Mouse (Mus musculus): ENCODE data around the gene Fen1.
"Not testable (repeated sequence)": the region's sequence is repeated elsewhere in the genome, so short reads cannot be mapped to it uniquely, and the experiment has no call there.

The Fen1 gene

DNA sequence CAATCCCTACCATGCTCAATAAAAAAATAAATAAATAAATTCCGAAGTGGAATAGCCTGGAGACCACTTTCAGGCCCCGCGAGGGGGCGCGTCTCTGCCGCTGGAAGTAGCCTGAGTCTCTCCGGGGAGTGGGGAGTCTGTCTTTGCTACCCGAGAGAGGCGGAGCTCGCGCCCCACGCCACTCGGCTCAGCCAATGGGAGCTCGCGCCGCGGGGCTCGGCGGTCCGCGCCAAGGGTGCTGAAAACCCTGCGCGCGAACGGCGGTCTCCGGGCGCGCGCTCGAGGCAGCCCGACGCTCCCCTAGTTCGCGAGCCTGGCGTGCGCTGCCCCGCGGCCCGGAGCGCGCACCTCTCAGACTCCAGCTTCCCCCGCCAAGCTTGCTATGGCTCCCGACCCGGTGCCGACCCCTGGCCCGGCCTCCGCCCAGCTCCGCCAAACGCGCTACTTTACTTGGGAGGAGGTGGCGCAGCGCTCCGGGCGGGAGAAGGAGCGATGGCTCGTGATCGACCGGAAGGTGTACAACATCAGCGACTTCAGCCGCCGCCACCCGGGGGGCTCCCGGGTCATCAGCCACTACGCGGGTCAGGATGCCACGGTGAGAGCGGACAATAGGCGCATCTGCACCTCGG, 21.2 kb downstream of the Fen1 start, which contains the start of gene Fads1:
Gene Fads1, plus strand, starts transcription at position 219 of the 629 bp plus-strand sequence.
- DNase-seq (ENCODE audit: inconsistent age in 2 of 2, low spot score in 1 of 2), result peak; percentile 97

DNA sequence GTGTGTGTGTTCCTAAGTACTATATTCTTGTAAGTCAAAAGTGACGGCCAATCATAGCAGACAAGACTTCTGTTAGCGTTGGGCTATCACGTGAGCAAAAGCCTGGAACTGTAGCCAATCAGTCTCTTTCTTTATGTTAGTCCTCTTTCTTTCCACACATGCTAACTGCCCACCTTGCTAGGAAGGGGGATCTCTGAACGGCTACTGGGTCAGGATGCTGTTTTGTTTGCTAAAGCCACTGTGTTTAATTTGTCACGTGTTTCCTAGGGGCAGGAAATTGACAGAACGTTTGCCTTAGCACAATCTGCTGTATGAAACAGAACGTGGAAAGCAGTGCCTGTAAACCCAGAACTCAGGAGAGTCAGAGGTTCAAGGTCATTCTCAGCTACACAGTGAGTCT, 21.8 kb downstream of the Fen1 start:
- no peak for DNase-seq (ENCODE audit: inconsistent age in 2 of 2, low spot score in 1 of 2)

DNA sequence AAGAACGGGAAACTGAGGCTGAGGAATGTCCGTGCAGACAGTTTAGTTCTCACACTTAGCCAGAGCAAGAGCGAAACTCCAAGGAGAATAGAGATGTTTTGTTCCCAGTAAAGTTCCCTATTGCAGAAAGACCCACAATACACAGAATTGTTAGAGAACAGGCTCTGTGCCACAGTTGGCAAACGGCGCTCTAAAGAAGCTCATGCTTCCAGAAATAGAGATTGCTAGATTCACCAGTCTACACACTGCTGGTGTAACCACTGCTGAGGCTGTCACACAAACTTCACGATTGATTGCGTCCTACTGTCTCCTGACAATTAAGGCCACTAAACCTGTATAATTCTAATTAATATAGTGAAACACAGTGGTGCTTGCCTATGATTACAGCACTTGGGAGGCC, 22.7 kb downstream of the Fen1 start:
- peak in 1 of 2 experiments; percentile 54 for DNase-seq (ENCODE audit: inconsistent age in 2 of 2, low spot score in 1 of 2)

DNA sequence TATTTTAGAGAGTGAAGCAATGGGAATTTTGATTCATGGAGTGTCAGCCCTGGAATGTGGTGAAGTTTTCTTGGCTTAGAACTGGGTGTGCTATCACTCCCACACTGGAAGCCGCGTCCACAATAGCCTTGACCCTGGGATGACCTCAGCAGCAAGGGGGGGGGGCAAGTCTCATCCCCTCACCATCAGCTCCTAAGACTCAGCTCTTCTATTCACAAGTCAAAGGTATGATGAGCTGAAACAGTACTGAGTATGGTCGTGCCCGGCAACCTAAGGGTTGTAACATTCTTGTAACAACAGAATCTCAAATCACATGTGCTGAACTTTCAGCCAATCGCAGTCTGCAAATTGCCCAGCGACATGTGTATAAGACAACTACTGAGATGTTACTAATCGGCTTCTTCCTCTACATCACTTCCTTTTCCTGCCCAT, 27.0 kb downstream of the Fen1 start:
- peak; percentile 73 to 81 for DNase-seq (ENCODE audit: inconsistent age in 2 of 2, low spot score in 1 of 2)

DNA sequence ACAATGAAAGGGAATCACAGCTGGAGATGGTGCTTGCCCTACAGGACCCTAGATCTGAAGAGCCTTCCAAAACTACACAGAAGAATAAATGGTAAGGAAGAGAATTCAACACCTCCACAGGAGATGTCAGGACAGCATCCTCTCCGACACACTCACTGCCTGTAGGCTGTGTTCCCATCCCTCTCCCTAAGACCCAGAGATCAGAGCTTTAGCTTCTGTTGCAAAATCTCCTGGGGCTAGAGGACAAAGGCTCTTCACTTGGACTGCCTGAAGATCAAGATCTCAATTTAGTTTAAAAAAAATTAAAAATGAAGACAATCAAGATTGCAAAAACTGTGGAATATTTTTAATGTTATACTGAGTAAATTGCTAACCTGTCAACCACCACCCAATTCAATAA, 27.5 kb downstream of the Fen1 start:
- DNase-seq (ENCODE audit: inconsistent age in 2 of 2, low spot score in 1 of 2), result no peak

DNA sequence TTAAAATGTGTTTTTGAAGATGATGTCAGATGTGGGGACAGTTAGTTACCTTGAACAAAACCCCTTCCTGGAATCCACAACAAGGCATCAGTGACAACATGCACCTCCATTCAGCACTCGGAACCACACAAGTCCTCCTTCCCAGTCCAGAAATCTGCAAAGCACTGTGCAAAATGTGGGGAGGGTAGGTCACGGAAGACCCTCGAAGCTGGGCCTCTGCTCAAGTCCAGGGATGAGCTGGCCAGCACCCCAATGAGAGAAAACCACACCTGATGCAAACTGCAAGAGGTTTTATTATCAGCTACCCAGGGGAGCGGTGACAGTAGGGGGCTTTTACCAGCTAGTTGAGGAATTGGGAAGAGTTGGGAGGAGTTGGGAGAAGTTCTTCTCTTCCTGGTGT, 29.0 kb downstream of the Fen1 start:
- peak in 1 of 2 experiments; percentile 28 for DNase-seq (ENCODE audit: inconsistent age in 2 of 2, low spot score in 1 of 2)

DNA sequence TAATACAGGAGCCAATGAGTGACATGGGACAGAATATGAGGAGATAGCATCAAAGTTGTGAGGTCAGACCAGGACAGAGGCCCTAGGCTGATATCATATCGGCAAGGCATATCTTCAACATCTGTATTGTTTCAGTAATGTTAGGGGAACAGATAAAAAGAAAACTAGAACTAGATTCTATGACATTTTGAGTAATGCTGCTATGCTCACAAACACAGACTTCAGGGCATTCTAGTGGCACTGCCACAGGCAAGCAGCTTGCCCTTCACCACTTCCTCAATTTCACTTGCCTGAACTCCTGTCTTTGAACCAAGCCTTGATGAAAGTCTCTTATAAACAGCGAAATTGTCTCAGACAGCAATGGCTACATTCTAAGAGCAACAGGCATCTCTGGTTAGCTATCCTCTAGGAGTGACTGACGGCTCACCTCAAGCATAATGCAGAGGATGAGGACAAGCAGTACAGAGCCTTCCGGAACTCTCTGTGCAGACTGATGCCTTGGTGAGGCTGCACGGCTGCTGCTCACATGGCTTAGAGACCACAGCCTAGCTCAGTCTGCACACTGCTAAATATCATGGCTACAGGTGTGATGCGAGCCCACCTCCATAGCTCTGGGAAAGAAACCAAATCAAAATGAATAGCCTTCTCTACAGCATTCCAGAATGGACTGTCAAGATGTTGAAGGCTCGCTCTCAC, 30.0 kb downstream of the Fen1 start:
- peak in 1 of 2 experiments; percentile 21 for DNase-seq (ENCODE audit: inconsistent age in 2 of 2, low spot score in 1 of 2)

DNA sequence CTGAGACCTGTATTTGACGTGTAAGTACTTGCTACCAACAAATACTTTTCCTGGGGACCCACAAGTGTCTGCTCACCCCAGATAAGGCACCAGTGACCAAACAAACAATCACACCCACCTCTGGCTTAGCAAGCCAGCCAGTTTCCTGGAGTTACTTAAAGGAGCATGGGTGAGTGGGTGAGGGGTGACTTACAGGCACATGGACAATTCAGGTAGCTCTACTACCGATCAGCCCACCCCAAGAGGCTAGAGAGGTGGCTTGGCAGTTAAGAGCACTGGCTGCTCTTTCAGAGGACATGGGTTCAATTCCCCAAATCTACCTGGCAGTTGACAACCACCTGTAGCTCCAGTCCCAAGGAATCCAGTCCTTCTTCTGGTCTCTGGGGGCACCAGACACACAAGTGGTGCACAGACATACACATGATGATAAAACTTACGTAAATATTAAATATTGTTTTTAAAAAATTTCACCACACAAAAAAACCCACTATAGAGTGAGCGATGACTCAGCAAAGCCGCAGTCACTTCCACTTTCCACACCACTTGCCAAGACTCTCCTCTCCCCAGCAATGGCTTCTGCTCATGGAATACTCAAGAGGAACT, 30.8 kb downstream of the Fen1 start:
- peak in 1 of 2 experiments; percentile 36 for DNase-seq (ENCODE audit: inconsistent age in 2 of 2, low spot score in 1 of 2)

DNA sequence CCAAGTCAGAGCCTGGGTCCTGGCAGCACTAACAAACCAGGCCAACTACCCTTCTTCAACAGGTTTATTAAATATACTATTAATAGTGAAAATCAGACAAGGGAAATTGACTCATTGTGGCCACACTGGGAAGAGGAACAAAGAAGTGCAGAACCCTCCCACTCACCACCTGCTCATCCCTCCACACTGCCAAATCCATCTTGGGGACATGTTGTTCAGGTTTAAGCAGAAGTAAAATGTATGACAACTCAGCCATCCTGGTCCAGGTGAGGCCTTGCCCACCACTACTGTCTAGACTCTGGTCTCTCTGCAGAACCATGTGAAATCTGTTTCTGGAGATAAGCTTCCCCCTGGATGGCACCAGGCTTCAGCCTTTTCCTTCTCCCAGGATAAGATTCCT, 32.1 kb downstream of the Fen1 start:
- peak in 1 of 2 experiments; percentile 33 for DNase-seq (ENCODE audit: inconsistent age in 2 of 2, low spot score in 1 of 2)

DNA sequence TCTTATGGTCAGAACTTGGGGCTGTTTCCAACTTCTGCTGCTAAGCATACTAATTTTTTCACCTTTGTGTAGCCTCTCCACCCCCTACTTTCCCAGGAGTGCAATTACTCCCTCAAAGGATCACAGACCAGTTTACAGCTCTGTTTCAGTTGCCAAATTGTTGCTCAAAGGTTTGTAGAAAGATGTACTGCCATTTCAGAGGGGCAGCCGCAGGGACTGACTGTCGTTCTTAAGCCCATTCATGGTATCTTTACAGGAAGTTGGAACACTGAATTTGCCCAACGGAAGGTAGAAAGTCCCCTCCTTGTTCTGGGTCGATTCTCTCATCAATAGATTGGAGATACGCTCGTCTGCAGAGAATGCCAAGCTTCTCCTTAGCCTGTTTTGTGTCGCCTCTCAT, 32.6 kb downstream of the Fen1 start:
- DNase-seq (ENCODE audit: inconsistent age in 2 of 2, low spot score in 1 of 2), result peak in 1 of 2 experiments; percentile 26

DNA sequence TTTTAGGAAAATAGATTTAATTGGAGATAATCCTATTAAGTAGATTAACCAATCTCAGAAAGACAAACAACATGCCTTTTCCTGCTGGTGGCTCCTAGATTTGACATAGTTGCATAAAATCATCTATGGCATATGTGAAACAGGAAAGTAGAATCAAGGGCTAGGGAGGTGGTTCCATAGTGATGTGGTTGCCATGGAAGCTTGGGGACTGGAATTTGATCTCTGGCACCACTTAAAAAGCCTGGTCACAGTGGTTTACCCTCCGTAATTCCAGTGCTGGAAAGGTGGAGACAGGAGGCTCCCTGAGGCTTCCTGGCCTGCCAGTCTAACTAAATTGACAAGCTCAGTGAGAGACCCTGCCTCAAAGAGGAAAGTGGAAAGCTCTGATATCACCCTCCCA, 33.5 kb downstream of the Fen1 start:
- DNase-seq (ENCODE audit: inconsistent age in 2 of 2, low spot score in 1 of 2), result peak in 1 of 2 experiments; percentile 28

DNA sequence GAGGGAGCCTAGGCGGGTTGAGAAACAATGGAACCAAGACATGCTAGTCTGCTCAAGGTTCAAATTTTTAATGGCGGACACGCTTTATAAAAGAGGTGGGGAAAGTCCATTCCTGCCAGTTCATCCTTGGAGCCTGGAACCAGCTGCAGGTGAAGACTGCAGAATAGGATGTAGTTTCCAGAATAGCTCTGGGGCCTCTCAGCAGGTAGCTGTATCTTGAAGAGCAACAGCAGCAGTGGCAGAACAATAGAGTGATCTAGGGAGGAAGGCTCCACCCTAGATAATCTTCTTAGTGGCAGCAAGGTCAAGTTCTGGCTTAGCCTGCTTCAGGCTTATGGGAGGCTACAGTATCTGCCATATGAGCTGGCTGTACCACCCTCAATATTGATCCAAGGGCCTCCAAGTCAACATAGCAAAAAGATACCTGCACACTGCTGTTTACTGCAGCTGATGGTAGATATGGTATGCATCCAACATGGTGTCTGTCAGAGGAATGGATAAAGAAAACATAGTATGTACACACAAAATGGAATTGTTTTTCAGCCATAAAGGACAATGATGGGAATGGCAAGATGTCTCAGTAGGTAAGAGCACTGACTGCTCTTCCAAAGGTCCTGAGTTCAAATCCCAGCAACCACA, 34.2 kb downstream of the Fen1 start:
- DNase-seq (ENCODE audit: inconsistent age in 2 of 2, low spot score in 1 of 2), result not testable (repeated sequence)

DNA sequence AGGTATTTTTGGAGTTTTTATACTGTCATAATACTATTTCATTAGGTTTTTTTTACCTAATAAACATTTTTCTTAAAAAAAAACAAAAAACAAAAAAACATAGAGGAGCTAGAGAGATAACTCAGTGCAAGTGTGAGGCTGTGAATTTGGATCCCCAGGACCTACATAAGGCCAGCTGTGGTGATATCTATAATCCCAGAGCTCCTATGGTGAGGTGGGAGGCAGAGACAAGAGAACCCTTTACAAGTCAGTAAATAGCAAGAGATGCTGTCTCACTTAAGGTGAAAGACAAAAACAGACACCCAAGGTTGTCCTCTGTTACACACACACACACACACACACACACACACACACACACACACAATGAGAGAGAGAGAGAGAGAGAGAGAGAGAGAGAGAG, 34.8 kb downstream of the Fen1 start:
- no peak for DNase-seq (ENCODE audit: inconsistent age in 2 of 2, low spot score in 1 of 2)

DNA sequence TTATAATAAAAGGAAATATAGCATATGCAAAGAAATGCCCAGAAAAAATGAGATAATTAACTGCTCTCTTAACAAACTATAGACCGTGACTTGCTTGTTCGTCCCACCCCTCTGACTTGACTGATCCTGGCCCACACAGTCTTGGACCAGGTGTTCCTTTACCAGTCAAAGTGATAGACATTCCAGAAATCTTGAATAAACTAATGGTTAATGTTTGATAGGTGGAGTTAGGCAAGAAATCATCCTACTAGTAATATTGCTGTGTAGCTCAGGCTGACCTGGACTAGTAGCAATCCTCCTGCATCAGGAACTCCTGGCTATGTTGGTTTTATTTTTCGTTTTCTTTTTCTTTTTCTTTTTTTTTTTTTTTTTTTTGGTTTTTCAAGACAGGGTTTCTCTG, 35.5 kb downstream of the Fen1 start:
- DNase-seq (ENCODE audit: inconsistent age in 2 of 2, low spot score in 1 of 2), result no peak

DNA sequence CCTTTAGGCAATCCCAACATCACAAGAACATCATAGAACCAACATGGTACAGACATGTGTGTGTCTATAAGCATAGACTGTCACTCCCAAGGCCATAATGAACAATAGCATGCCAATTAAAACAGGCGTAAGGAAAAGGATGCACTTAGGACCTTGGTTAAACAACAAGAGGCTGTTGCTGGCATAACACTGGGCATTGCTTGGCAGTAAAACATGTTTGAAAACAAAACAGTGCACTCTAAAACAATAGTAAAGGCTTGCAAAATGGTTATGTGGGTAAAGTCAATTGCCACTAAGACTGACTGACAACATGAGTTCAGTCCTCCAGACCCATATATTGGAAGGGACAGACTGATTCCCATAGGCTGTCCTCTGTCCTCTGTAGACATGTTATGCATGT, 36.0 kb downstream of the Fen1 start:
- DNase-seq (ENCODE audit: inconsistent age in 2 of 2, low spot score in 1 of 2), result no peak

DNA sequence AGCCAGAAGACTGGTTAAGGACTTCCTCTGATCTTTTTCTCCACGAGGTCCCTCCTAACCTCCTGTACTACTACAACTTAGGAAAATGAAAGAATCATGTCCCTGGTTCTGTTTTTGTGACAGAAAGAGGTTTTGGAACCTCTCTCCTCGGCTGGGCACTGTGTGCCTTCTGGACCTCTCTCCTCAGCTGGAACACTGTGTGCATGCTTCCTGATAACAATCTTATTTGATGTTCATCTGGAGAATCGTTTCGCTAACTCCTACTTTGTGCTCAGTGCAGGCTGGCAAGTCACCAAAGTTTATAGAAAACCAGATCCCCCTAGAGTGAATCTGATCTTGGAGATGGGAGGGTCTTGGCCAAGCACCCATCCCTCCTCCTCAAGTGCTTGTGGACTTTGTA, 36.9 kb downstream of the Fen1 start:
- DNase-seq (ENCODE audit: inconsistent age in 2 of 2, low spot score in 1 of 2), result no peak

DNA sequence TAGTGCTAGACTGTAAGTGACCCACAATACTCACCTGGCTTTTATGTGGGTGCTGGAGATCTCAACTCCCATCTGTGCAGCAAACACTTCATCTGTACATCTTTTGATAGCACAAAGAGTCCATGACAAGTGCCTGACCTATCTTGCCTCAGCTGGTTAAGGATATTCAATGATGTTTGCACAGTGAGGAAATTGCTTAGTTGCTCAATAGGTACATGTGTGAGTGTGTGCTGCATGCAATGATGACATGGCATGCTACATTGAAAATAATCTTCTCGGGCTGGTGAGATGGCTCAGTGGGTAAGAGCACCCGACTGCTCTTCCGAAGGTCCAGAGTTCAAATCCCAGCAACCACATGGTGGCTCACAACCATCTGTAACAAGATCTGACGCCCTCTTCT, 38.0 kb downstream of the Fen1 start:
- not testable (repeated sequence) for DNase-seq (ENCODE audit: inconsistent age in 2 of 2, low spot score in 1 of 2)

DNA sequence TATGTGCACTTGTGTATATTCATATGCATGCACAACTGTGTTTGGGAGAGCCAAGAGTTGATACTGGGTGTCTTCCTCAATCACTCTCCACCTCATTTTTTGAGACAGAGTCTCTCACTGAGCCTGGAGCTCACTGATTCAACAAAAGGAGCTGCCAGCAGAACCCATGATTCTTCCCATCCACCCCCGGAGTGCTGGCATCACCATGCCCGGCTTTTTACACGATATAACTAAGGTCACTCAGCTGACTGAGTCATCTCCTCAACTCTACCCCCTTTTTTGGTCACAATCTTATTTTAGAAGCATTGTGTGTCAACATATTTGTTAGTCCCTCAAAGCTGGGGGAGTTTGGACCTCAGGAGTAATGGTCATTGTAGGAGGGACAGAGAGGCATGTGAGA, 40.1 kb downstream of the Fen1 start:
- DNase-seq (ENCODE audit: inconsistent age in 2 of 2, low spot score in 1 of 2), result peak; percentile 59 to 79

DNA sequence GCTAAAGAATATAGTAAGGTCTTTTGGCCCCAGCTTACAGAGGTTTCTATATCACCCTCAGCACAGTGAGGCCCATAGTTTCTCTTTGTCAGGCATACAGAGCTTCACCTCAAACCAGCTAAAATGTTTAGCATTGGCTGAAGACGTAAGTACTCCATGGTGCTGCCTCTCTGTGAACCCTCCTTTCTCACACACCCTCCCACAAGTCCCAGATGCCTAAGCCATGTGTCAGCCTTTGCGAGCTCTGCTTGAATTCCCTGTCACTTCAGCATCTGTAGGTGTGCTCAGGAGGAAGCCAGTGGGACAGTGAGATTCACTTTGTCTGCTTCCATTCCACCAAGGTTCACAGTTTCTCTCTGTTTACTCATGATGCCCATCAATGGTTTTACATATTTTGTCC, 46.2 kb downstream of the Fen1 start:
- no peak for DNase-seq (ENCODE audit: inconsistent age in 2 of 2, low spot score in 1 of 2)

DNA sequence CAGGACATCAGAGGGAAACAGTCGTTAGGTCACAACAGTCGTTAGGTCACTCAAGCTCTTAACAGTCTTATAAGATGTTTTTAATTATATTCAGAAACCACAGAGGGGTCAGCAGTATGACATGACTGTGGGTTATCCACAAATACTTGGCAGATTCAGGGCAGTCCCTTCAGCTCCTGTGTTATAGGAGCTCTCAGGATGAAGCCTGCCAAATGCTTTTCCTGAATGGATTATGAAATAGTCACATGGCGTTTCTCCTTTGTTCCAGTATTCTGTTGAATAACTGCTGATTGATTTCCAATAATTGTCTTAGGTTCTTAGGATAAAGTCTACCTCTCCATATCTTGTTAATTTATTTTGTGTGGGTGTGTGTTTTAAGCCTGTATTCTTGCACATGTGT, 54.8 kb downstream of the Fen1 start:
- DNase-seq (ENCODE audit: inconsistent age in 2 of 2, low spot score in 1 of 2), result peak in 1 of 2 experiments; percentile 38
